ENCODE assay signal across 8 mouse cellular contexts in genomic region chr1:166379013-166379629, GRCm38 (mm10). TPM values are rescaled to one million over a fixed set of nuclear protein-coding genes. Genes with fewer than 3 reads are reported as not detected.
DNase-seq lines count a peak whose midpoint lies in the region; ATAC-seq and TF ChIP-seq lines count a peak whose summit lies in the region.

Gene Tada1 (plus strand): TSS chr1:166379097.

- no peaks in the 10 kb centered on the region for H3K27me3 ChIP-seq in forebrain, embryonic 16.5 days (replicated peaks; ENCODE audit: control insufficient read depth, insufficient read depth, low read length)
- H3K27me3 ChIP-seq in lung, embryonic 15.5 days = no peaks in the 10 kb centered on the region

- no peaks in the 10 kb centered on the region for H3K9me3 ChIP-seq in ES-E14 (ENCODE audit: control insufficient read depth, insufficient read depth, low read depth, low read length)
- H3K9me3 ChIP-seq in forebrain, embryonic 16.5 days (ENCODE audit: control insufficient read depth, low read length) = no peaks in the 10 kb centered on the region
- no peaks in the 10 kb centered on the region for H3K9me3 ChIP-seq in lung, embryonic 15.5 days

- peak within 1 kb of the TSS; percentile 83 for H3K9ac ChIP-seq in ES-E14 (ENCODE audit: insufficient read depth, low read depth, low read length, poor library complexity, severe bottlenecking)
- H3K9ac ChIP-seq in forebrain, embryonic 16.5 days (replicated peaks; ENCODE audit: low read depth, low read length) = peak within 1 kb of the TSS; percentile 98
- H3K9ac ChIP-seq in lung, embryonic 15.5 days = peak within 1 kb of the TSS; percentile 99

- H3K36me3 ChIP-seq in ES-E14 (ENCODE audit: control insufficient read depth, insufficient read depth, low read length, poor library complexity, severe bottlenecking) = no peaks in the 10 kb centered on the region
- 0 out of 2 replicates have a peak, but pooled peaks cover 2% of the 10 kb centered on the region for H3K36me3 ChIP-seq in forebrain, embryonic 16.5 days (ENCODE audit: control insufficient read depth, insufficient read depth)
- H3K36me3 ChIP-seq in lung, embryonic 15.5 days = peaks cover 15% of the 10 kb centered on the region

- no peak within 1 kb of the TSS for H3K27ac ChIP-seq in ES-E14 (ENCODE audit: insufficient read depth, low read depth, low read length, poor library complexity, severe bottlenecking)
- peak within 1 kb of the TSS; percentile 81 for H3K27ac ChIP-seq in forebrain, embryonic 16.5 days (ENCODE audit: low read length)
- H3K27ac ChIP-seq in lung, embryonic 15.5 days = peak within 1 kb of the TSS; percentile 91

- H3K4me3 ChIP-seq in ES-E14 (ENCODE audit: insufficient read depth in 1 of 2, low read depth in 1 of 2, low read length in 2 of 2, poor library complexity in 1 of 2, severe bottlenecking in 1 of 2) = peak within 1 kb of the TSS; percentile 76 to 90
- peak within 1 kb of the TSS; percentile 97 for H3K4me3 ChIP-seq in forebrain, embryonic 16.5 days (replicated peaks; ENCODE audit: low read length)
- peak within 1 kb of the TSS; percentile 92 for H3K4me3 ChIP-seq in lung, embryonic 15.5 days

- peak; percentile 94 for ATAC-seq in forebrain, embryonic 16.5 days
- peak; percentile 93 for ATAC-seq in lung, embryonic 15.5 days (ENCODE audit: borderline replicate concordance, extremely low read depth, low FRiP score, low TSS enrichment)

- intact Hi-C loops in heart, postnatal 36 days (cut with DNase I) = loop anchor here (5.0 kb wide), 1 partner anchor 377 kb away; the partner anchor contains the start of gene Pou2f1

- peak; percentile 77 for DNase-seq in ES-E14 (ENCODE audit: low read depth, low spot score)
- peak; percentile 94 for DNase-seq in cerebellum, adult 11-12 months
- peak; percentile 95 to 96 for DNase-seq in heart, postnatal 36 days
- DNase-seq in layer of hippocampus, adult 8-10 months (ENCODE audit: low spot score in 2 of 2) = peak; percentile 91 to 95
- DNase-seq in ovary, adult 18-20 months (ENCODE audit: low spot score) = peak; percentile 87
- DNase-seq in thymus, postnatal 0 days (ENCODE audit: low spot score) = peak; percentile 92

- H3K4me2 ChIP-seq in forebrain, embryonic 16.5 days (ENCODE audit: low read length) = peak within 1 kb of the TSS; percentile 79
- peak within 1 kb of the TSS; percentile 75 for H3K4me2 ChIP-seq in lung, embryonic 15.5 days

- WGBS in forebrain, embryonic 16.5 days = under 1% methylated on average over 81 of the region's 81 CpGs
- WGBS in lung, embryonic 15.5 days = under 1% methylated on average over 79 of the region's 81 CpGs

- in situ Hi-C loops in ES-E14 (cut with MboI; ENCODE audit: low sequenced_read_pairs in 2 of 2, unreplicated experiment in 2 of 2) = no loop called here

- no peaks in the 10 kb centered on the region for H3K4me1 ChIP-seq in ES-E14 (ENCODE audit: control insufficient read depth in 2 of 2, insufficient read depth in 2 of 2, low read length in 2 of 2, poor library complexity in 1 of 2)
- H3K4me1 ChIP-seq in forebrain, embryonic 16.5 days (replicated peaks; ENCODE audit: control insufficient read depth, insufficient read depth, low read length) = peaks cover 21% of the 10 kb centered on the region
- peaks cover 13% of the 10 kb centered on the region for H3K4me1 ChIP-seq in lung, embryonic 15.5 days

TF ChIP-seq in ES-E14, 5 proteins besides CTCF, POLR2A, EP300 and RAD21:
- TF ChIP-seq ZC3H11A (IDR thresholded peaks at IDR 0.05; ENCODE audit: borderline replicate concordance, low read depth, low read length) (0 out of 2 replicates have a peak, but pooled peaks have one; percentile 10), CHD2 (IDR thresholded peaks at IDR 0.05; ENCODE audit: low read depth, low read length) (no peak), MAFK (IDR thresholded peaks at IDR 0.05; ENCODE audit: insufficient read depth, low read depth, low read length) (no peak)
TF ChIP-seq in ES-E14: peak in this region for 1.

RNA-seq across cellular contexts. Expression of gene Tada1, which starts in this region (rescaled TPM):
- 5.1 and 5.5 TPM in 2 replicates for total RNA-seq in ES-E14 (2012; rRNA removed)
- 106 and 112 TPM in 2 replicates for polyA plus RNA-seq in forebrain, embryonic 16.5 days (2015; fragmentation: Nextera tagmentation; extraction: Ambion mirVana)
- 1 to 10 TPM; 7.6 to 9.3 TPM for total RNA-seq in heart, postnatal 36 days (2021)
- 10 to 100 TPM; 36.5 to 41.8 (median 39.3) TPM for total RNA-seq in layer of hippocampus, adult 8-10 months (2022)
- 59.6 and 61.5 TPM in 2 replicates for polyA plus RNA-seq in lung, embryonic 15.5 days (2015; fragmentation: Nextera tagmentation; extraction: Ambion mirVana)
- polyA plus RNA-seq in thymus, postnatal 0 days (2015; fragmentation: Nextera tagmentation; extraction: Ambion mirVana) = 53.7 and 54.1 TPM in 2 replicates
